Mouse (Mus musculus) lung, postnatal 14 days (tissue): ENCODE data around the gene Krtap1-4.
A peak's percentile ranks its signal among the peaks of the same experiment; 100 is the strongest.
"Not testable (repeated sequence)": the region's sequence is repeated elsewhere in the genome, so short reads cannot be mapped to it uniquely, and the experiment has no call there.

Experiments
- DNase-seq: peaks from one replicate; pipeline ENCODE4 v3.0.0; 2021

Gene Krtap1-4

GRCm38 (mm10) chr11:99583245-99583704, at the start of gene Krtap1-4:
TSS of gene Krtap1-4 (minus strand) at chr11:99583654.
- no peak for DNase-seq

- DNase-seq: no peak
Observed at GRCm38 (mm10) chr11:99630890-99631289, 47.4 kb upstream of the Krtap1-4 start.

- DNase-seq: no peak
Observed at GRCm38 (mm10) chr11:99628138-99628537, 44.7 kb upstream of the Krtap1-4 start, which contains the start of gene Krtap4-1. TSS of gene Krtap4-1 (minus strand) at chr11:99628238.

- DNase-seq: no peak
Observed at GRCm38 (mm10) chr11:99620335-99620734, 36.9 kb upstream of the Krtap1-4 start, which contains the start of gene Gm11562. TSS of gene Gm11562 (minus strand) at chr11:99620435.

- DNase-seq: no peak
Observed at GRCm38 (mm10) chr11:99614796-99615363, 31.4 kb upstream of the Krtap1-4 start, which contains the start of gene Krtap2-4. TSS of gene Krtap2-4 (minus strand) at chr11:99614846.

- not testable (repeated sequence) for DNase-seq
Observed at GRCm38 (mm10) chr11:99610089-99610488, 26.6 kb upstream of the Krtap1-4 start, which contains the start of gene Gm11937. TSS of gene Gm11937 (minus strand) at chr11:99610189.

- DNase-seq: no peak
Observed at GRCm38 (mm10) chr11:99609126-99609525, 25.7 kb upstream of the Krtap1-4 start.

GRCm38 (mm10) chr11:99603208-99603607, 19.8 kb upstream of the Krtap1-4 start, which contains the start of gene Gm11938:
TSS of gene Gm11938 (minus strand) at chr11:99603308.
- DNase-seq: not testable (repeated sequence)

GRCm38 (mm10) chr11:99597742-99598141, 14.3 kb upstream of the Krtap1-4 start, which contains the start of gene Krtap9-3:
TSS of gene Krtap9-3 (minus strand) at chr11:99598105.
- DNase-seq: not testable (repeated sequence)

- DNase-seq: no peak
Observed at GRCm38 (mm10) chr11:99590981-99591380, 7.5 kb upstream of the Krtap1-4 start, which contains the start of gene Krtap1-3. TSS of gene Krtap1-3 (minus strand) at chr11:99591339.

GRCm38 (mm10) chr11:99585096-99585495, 1.6 kb upstream of the Krtap1-4 start:
- no peak for DNase-seq

- no peak for DNase-seq
Observed at GRCm38 (mm10) chr11:99581564-99581963, 1.9 kb downstream of the Krtap1-4 start.

- no peak for DNase-seq
Observed at GRCm38 (mm10) chr11:99581051-99581450, 2.4 kb downstream of the Krtap1-4 start.

GRCm38 (mm10) chr11:99580636-99581035, 2.8 kb downstream of the Krtap1-4 start, which contains the start of gene Krtap1-5:
TSS of gene Krtap1-5 (minus strand) at chr11:99581016.
- DNase-seq: no peak

- DNase-seq: peak; percentile 80
Observed at GRCm38 (mm10) chr11:99574106-99574505, 9.3 kb downstream of the Krtap1-4 start.

- no peak for DNase-seq
Observed at GRCm38 (mm10) chr11:99573164-99573563, 10.3 kb downstream of the Krtap1-4 start.

- no peak for DNase-seq
Observed at GRCm38 (mm10) chr11:99566530-99566929, 16.9 kb downstream of the Krtap1-4 start, which contains the start of gene Krtap3-1. TSS of gene Krtap3-1 (minus strand) at chr11:99566630.

GRCm38 (mm10) chr11:99562580-99562979, 20.9 kb downstream of the Krtap1-4 start:
- DNase-seq: no peak

- DNase-seq: no peak
Observed at GRCm38 (mm10) chr11:99559366-99559765, 24.1 kb downstream of the Krtap1-4 start, which contains the start of gene Gm11939. TSS of gene Gm11939 (minus strand) at chr11:99559466.

GRCm38 (mm10) chr11:99557976-99558745, 25.3 kb downstream of the Krtap1-4 start:
- no peak for DNase-seq

- no peak for DNase-seq
Observed at GRCm38 (mm10) chr11:99556753-99557152, 26.7 kb downstream of the Krtap1-4 start, which contains the start of gene Krtap3-2. TSS of gene Krtap3-2 (minus strand) at chr11:99556853.

- no peak for DNase-seq
Observed at GRCm38 (mm10) chr11:99556195-99556594, 27.3 kb downstream of the Krtap1-4 start.

GRCm38 (mm10) chr11:99550765-99551164, 32.7 kb downstream of the Krtap1-4 start, which contains the start of gene Krtap3-3:
TSS of gene Krtap3-3 (minus strand) at chr11:99550865.
- DNase-seq: no peak
